Mouse (Mus musculus) liver, postnatal 0 days (tissue): ENCODE results near the gene Fen1.

Source experiments
- CTCF ChIP-seq: sonication (generic); IDR thresholded peaks from 2 replicates; pipeline ENCODE4 v1.5.1; 2016; ENCODE audit warnings: antibody characterized with exemption, low read depth
- EP300 ChIP-seq: IDR thresholded peaks from 2 replicates; pipeline ENCODE4 v1.6.1; 2016; ENCODE audit warnings: antibody characterized with exemption, low read depth, mild to moderate bottlenecking

- no peak for TF ChIP-seq CTCF
- TF ChIP-seq EP300, result no peak
Measured at GRCm38 (mm10) chr19:10205051-10205450, 1.1 kb upstream of the Fen1 start.
